Mouse (Mus musculus) testis, postnatal 14 days (tissue): ENCODE data around the gene Dcdc2c.

Experiments
- DNase-seq: peaks from one replicate; pipeline ENCODE4 v3.0.0; 2021; ENCODE audit warnings: low spot score

Gene Dcdc2c

DNA sequence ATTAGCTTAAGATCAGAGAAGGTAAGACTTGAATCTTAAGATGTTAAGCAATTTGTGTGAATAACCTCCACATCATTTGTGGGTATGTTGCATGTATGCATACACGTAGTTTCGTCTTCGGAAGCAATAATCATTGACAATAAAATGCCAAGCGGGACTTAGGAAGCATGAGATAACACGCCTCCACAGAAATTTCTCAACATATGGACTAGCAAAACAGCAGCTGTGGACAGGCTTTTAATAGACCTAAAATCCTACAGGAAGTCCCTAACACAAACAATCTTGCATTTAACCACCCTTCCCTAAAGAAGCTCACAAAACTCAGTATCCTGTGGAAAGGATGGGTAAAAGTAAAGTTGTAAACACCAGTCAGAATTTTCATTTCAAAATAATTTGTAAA lies 93.4 kb downstream of the Dcdc2c start:
- no peak for DNase-seq

DNA sequence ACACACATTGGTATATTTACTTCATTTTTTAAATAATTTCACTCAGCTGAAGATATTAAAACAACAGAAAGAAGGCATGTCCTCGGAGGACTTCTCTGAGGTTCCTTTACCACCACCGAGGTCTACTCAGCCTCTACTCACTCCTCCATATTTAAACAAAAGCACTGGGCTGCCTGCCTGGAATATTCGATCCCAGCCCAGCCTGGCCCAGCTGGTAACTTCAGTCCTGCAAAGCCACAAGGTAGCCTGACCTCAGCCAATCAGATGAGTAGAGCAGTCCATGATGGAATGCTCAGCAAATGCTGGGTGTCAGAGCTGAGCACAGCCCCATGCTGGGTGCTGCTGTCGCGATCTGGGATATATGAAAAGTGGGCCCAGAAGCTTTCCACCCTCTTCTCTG lies 115.7 kb downstream of the Dcdc2c start:
- DNase-seq: no peak

DNA sequence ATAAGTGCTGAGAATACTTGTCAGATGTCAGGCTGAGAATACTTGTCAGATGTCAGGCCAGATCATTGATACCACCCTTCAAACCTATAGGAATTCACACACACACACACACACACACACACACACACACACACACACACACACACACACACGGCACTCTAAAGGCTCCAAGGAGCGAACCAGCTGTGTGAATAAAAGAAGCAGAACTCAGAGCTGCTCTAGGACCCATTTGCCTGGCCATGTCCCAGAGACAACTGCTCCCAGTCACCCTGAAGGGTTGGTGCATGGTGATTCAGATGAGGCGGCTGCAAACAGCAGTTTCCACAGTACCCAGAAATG lies 119.5 kb downstream of the Dcdc2c start:
- no peak for DNase-seq

DNA sequence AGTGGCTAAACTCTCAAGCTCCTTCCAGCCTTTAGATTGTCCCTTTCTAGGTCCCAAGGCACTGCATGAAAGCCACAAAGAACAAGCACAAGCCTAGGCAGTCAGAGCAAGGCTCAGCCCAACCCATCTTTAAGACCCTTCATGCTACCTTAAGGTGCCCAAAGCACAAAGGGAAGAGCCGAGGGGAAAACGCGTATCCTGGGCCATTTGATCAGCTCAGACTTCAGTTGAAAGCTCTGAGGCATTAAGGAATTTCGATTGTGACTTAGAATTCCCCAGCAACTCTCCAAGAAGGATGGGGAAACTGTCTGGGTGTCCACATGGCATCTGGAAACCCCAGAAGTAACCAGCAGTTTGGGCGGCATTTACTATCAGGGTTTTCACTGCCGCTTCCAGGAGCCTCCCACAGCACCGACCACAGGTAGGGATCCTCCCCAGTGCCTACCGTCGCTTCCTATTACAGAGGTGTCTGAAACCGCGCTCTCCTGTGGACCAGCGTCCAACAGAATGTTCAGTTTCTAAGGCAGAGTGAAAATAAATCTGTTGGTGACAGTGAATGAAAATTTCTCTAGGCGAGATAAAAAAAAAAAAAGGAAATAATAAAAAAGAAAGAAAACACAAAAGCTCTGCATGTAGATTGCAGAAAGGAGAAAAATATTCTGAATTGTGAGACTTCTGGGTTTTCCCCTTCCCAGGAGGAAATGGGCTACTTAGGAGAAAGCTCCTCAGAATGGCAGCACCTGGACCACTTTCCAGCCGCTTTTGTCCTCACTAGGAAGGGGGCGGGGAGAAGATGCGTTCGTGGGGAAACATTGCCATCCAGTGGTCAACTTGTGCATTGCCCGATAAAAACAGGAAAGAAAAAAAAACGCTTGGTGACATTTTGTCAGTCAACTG lies 120.1 kb downstream of the Dcdc2c start:
- peak; percentile 47 for DNase-seq

GRCm38 (mm10) chr12:28429856-28430255 lies 122.3 kb downstream of the Dcdc2c start:
- no peak for DNase-seq

- no peak for DNase-seq
These were observed 135.2 kb downstream of the Dcdc2c start for GRCm38 (mm10) chr12:28416957-28417356.

DNA sequence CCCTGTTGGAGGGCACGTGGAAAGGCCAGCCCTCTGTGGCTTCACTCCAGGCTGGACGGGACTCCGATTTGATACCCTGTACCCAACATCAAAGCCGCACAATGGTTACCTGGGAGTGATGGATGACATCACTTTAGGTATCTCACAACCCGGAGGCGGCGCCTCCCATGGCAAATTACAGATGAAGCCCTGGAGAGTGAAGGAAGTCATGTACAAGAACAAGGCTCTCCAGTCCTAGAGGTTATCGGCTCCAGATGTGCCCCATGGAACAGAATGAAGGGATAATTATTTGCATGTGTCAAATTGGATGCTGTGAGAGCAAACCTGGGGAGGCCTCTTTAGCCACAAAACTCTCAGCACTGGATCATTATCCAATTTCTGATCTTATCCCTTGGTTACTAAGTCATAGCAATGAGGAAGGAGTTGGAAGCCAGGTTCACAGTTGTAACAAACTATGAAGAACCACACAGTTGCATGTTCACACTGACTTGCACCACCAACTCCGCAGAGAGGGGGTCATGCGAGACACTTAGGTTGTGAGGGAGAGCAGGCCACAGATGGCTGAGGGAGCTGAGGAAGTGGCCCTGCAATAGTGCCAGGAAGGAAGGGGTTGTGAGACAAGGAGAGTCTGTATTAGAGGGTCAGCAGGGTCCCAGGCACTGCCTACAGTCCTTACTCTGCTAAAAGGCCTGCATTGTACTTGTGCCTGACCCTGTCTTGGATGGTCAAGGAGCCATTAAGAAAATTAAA lies 144.4 kb downstream of the Dcdc2c start:
- DNase-seq: no peak

- DNase-seq: no peak
These were observed 149.9 kb downstream of the Dcdc2c start for GRCm38 (mm10) chr12:28402256-28402655.

- DNase-seq: no peak
These were observed 150.8 kb downstream of the Dcdc2c start for GRCm38 (mm10) chr12:28401372-28401771.

- DNase-seq: no peak
These were observed 160.1 kb downstream of the Dcdc2c start for GRCm38 (mm10) chr12:28392129-28392528.
